ENCODE assay signal across 19 mouse cellular contexts in genomic region chr13:113403706-113404105, GRCm38 (mm10).
A peak's percentile ranks its signal among the peaks of the same experiment; 100 is the strongest.
DNase-seq lines count a peak whose midpoint lies in the region; ATAC-seq lines count a peak whose summit lies in the region.
"Had no signal": no experiment of that assay in that cellular context is flagged by ENCODE, and none has a peak within 500 bp of the region (broad histone marks: within the 10 kb centered on the region; RNA-seq: fewer than 3 reads in every experiment).

No protein-coding gene starts in this region.

- H3K27me3 ChIP-seq in heart, embryonic 10.5 days (ENCODE audit: insufficient read depth, poor library complexity, severe bottlenecking) = no peaks in the 10 kb centered on the region
- H3K27me3 ChIP-seq in limb, embryonic 12.5 days = 0 out of 2 replicates have a peak, but pooled peaks cover 3% of the 10 kb centered on the region
- no peaks in the 10 kb centered on the region for H3K27me3 ChIP-seq in limb, embryonic 10.5 days (ENCODE audit: low read depth, poor library complexity, severe bottlenecking)
- H3K27me3 ChIP-seq: forebrain, embryonic 13.5 days; heart, embryonic 12.5 days had no signal

- DNase-seq in heart, embryonic 10.5 days (ENCODE audit: low spot score) = peak; percentile 51
- DNase-seq in heart, postnatal 10 days = no peak
- no peak for DNase-seq in limb, embryonic 10.5 days (ENCODE audit: low spot score)
- DNase-seq in 3134 (ENCODE audit: extremely low read depth, insufficient read length, low spot score) (peak; percentile 8), NIH3T3 (ENCODE audit: low read depth) (peak; percentile 13)
- no peak for DNase-seq in right cerebral cortex, postnatal 4 days
- DNase-seq in cerebellum, adult 18-20 months = no peak
- DNase-seq: adrenal gland, postnatal 25 days; cerebellum, postnatal 10 days; heart, postnatal 14 days; kidney, adult 9 months; liver, postnatal 0 days; right cerebral cortex, adult 18-20 months had no signal

- no peak overlapping the region for H3K9ac ChIP-seq in limb, embryonic 12.5 days (replicated peaks)
- H3K9ac ChIP-seq: forebrain, embryonic 13.5 days; heart, embryonic 12.5 days; liver, postnatal 0 days had no signal

- no peak overlapping the region for H3K4me2 ChIP-seq in limb, embryonic 12.5 days
- H3K4me2 ChIP-seq: forebrain, embryonic 13.5 days; heart, embryonic 12.5 days; liver, embryonic 11.5 days; midbrain, embryonic 11.5 days had no signal

- no peaks in the 10 kb centered on the region for H3K36me3 ChIP-seq in heart, embryonic 10.5 days
- no peaks in the 10 kb centered on the region for H3K36me3 ChIP-seq in limb, embryonic 12.5 days
- H3K36me3 ChIP-seq in limb, embryonic 10.5 days = no peaks in the 10 kb centered on the region
- H3K36me3 ChIP-seq: heart, embryonic 12.5 days had no signal

- ATAC-seq in limb, embryonic 12.5 days (ENCODE audit: insufficient number of reproducible peaks, insufficient read depth, low FRiP score, low TSS enrichment, low read depth) = no peak
- ATAC-seq: forebrain, embryonic 13.5 days; hindbrain, postnatal 0 days; liver, postnatal 0 days had no signal

- no peaks in the 10 kb centered on the region for H3K9me3 ChIP-seq in heart, embryonic 10.5 days
- no peaks in the 10 kb centered on the region for H3K9me3 ChIP-seq in limb, embryonic 12.5 days
- no peaks in the 10 kb centered on the region for H3K9me3 ChIP-seq in limb, embryonic 10.5 days (replicated peaks)
- H3K9me3 ChIP-seq: forebrain, embryonic 13.5 days; heart, embryonic 12.5 days had no signal

- H3K4me3 ChIP-seq in heart, embryonic 10.5 days = no peak overlapping the region
- H3K4me3 ChIP-seq in limb, embryonic 12.5 days (replicated peaks) = no peak overlapping the region
- no peak overlapping the region for H3K4me3 ChIP-seq in limb, embryonic 10.5 days
- H3K4me3 ChIP-seq: forebrain, embryonic 13.5 days; heart, embryonic 12.5 days had no signal

- peaks cover 11% of the 10 kb centered on the region; the same call in 1 of the 2 replicates for H3K4me1 ChIP-seq in heart, embryonic 10.5 days
- H3K4me1 ChIP-seq in limb, embryonic 12.5 days (replicated peaks) = no peaks in the 10 kb centered on the region; the same call in 1 of the 2 replicates
- H3K4me1 ChIP-seq in limb, embryonic 10.5 days = peaks cover 9% of the 10 kb centered on the region
- H3K4me1 ChIP-seq: forebrain, embryonic 13.5 days had no signal

- intact Hi-C loops in heart, postnatal 10 days (cut with DNase I) = no loop called here

- WGBS in heart, embryonic 10.5 days = 77% methylated on average over 6 of the region's 6 CpGs
- WGBS in limb, embryonic 12.5 days = 78% methylated on average over 6 of the region's 6 CpGs
- WGBS in limb, embryonic 10.5 days = 93% methylated on average over 6 of the region's 6 CpGs

- no peak overlapping the region for H3K27ac ChIP-seq in heart, embryonic 10.5 days
- H3K27ac ChIP-seq in limb, embryonic 12.5 days = peak overlapping the region; percentile 42; the same call in 1 of the 2 replicates
- no peak overlapping the region for H3K27ac ChIP-seq in limb, embryonic 10.5 days
- H3K27ac ChIP-seq: forebrain, embryonic 13.5 days; hindbrain, postnatal 0 days had no signal

Comparison
In these comparisons a context has a peak if more than half of its experiments do, and no peak if none do; other contexts are left out.
1. DNase-seq: peak in heart, embryonic 10.5 days (single experiment), 3134 (single experiment) and NIH3T3 (single experiment); none in heart, postnatal 10 days (0 of 2), limb, embryonic 10.5 days (single experiment), right cerebral cortex, postnatal 4 days (single experiment) and cerebellum, adult 18-20 months (0 of 2).